In genomic region chr4:35354046-35354445, GRCm38 (mm10) we compare ENCODE assay signal across 11 mouse cellular contexts.
A peak's percentile ranks its signal among the peaks of the same experiment; 100 is the strongest.
DNase-seq lines count a peak whose midpoint lies in the region; ATAC-seq lines count a peak whose summit lies in the region.
"Had no signal": no experiment of that assay in that cellular context is flagged by ENCODE, and none has a peak within 500 bp of the region (broad histone marks: within the 10 kb centered on the region; RNA-seq: fewer than 3 reads in every experiment).

No protein-coding gene starts in this region.

- H3K36me3 ChIP-seq in heart, embryonic 10.5 days, result no peaks in the 10 kb centered on the region
- H3K36me3 ChIP-seq in midbrain, embryonic 13.5 days, result no peaks in the 10 kb centered on the region
- H3K36me3 ChIP-seq in midbrain, embryonic 11.5 days (ENCODE audit: control insufficient read depth, insufficient read depth, low read length), result no peaks in the 10 kb centered on the region
- H3K36me3 ChIP-seq in intestine, embryonic 15.5 days, result no peaks in the 10 kb centered on the region
- H3K36me3 ChIP-seq in stomach, embryonic 15.5 days, result no peaks in the 10 kb centered on the region

- no peaks in the 10 kb centered on the region for H3K9me3 ChIP-seq in heart, embryonic 10.5 days
- no peaks in the 10 kb centered on the region for H3K9me3 ChIP-seq in midbrain, embryonic 13.5 days
- H3K9me3 ChIP-seq in midbrain, embryonic 11.5 days (ENCODE audit: control insufficient read depth, low read length), result no peaks in the 10 kb centered on the region
- no peaks in the 10 kb centered on the region for H3K9me3 ChIP-seq in intestine, embryonic 15.5 days
- H3K9me3 ChIP-seq in stomach, embryonic 15.5 days, result no peaks in the 10 kb centered on the region

- H3K9ac ChIP-seq in midbrain, embryonic 13.5 days (replicated peaks), result no peak overlapping the region
- H3K9ac ChIP-seq in midbrain, embryonic 11.5 days (ENCODE audit: low read length), result no peak overlapping the region
- H3K9ac ChIP-seq in intestine, embryonic 15.5 days, result no peak overlapping the region
- no peak overlapping the region for H3K9ac ChIP-seq in stomach, embryonic 15.5 days
- H3K9ac ChIP-seq: liver, embryonic 14.5 days had no signal

- DNase-seq in heart, adult 11 months, result peak; percentile 85
- DNase-seq in heart, embryonic 10.5 days (ENCODE audit: low spot score), result no peak
- no peak for DNase-seq in midbrain, embryonic 11.5 days (ENCODE audit: low spot score, missing footprints)
- no peak for DNase-seq in left cerebral cortex, adult 8-10 months (ENCODE audit: low spot score in 2 of 2)
- no peak for DNase-seq in left cerebral cortex, postnatal 25 days (ENCODE audit: low spot score in 2 of 2)
- DNase-seq: heart, postnatal 36 days had no signal

- 68% methylated on average over 14 of the region's 14 CpGs for WGBS in heart, embryonic 10.5 days
- WGBS in midbrain, embryonic 13.5 days, result 64% methylated on average over 14 of the region's 14 CpGs
- 75% methylated on average over 14 of the region's 14 CpGs for WGBS in midbrain, embryonic 11.5 days
- 34% methylated on average over 14 of the region's 14 CpGs for WGBS in intestine, embryonic 15.5 days
- WGBS in stomach, embryonic 15.5 days, result 43% methylated on average over 14 of the region's 14 CpGs

- 0 out of 2 replicates have a peak, but pooled peaks have one; percentile 50 for ATAC-seq in midbrain, embryonic 13.5 days
- ATAC-seq in midbrain, embryonic 11.5 days (ENCODE audit: low FRiP score), result no peak
- ATAC-seq in intestine, embryonic 15.5 days, result peak; percentile 82
- peak; percentile 35; the same call in 1 of the 2 replicates for ATAC-seq in stomach, embryonic 15.5 days (ENCODE audit: insufficient read depth, low FRiP score, low read depth)
- ATAC-seq: CD4-positive, CD25-positive, alpha-beta regulatory T cell, adult 4 months had no signal

- no peak overlapping the region for H3K4me2 ChIP-seq in midbrain, embryonic 13.5 days (replicated peaks)
- no peak overlapping the region for H3K4me2 ChIP-seq in midbrain, embryonic 11.5 days
- no peak overlapping the region for H3K4me2 ChIP-seq in intestine, embryonic 15.5 days (replicated peaks)
- no peak overlapping the region for H3K4me2 ChIP-seq in stomach, embryonic 15.5 days

- H3K4me3 ChIP-seq in heart, embryonic 10.5 days, result no peak overlapping the region
- H3K4me3 ChIP-seq in midbrain, embryonic 13.5 days (replicated peaks), result no peak overlapping the region
- no peak overlapping the region for H3K4me3 ChIP-seq in midbrain, embryonic 11.5 days (ENCODE audit: low read depth, low read length)
- H3K4me3 ChIP-seq in intestine, embryonic 15.5 days (replicated peaks), result no peak overlapping the region
- H3K4me3 ChIP-seq in stomach, embryonic 15.5 days (replicated peaks), result no peak overlapping the region

- H3K27ac ChIP-seq in heart, embryonic 10.5 days, result no peak overlapping the region
- H3K27ac ChIP-seq in midbrain, embryonic 13.5 days, result no peak overlapping the region
- no peak overlapping the region for H3K27ac ChIP-seq in midbrain, embryonic 11.5 days (ENCODE audit: low read depth, low read length)
- H3K27ac ChIP-seq in intestine, embryonic 15.5 days, result no peak overlapping the region
- no peak overlapping the region for H3K27ac ChIP-seq in stomach, embryonic 15.5 days
- H3K27ac ChIP-seq: liver, embryonic 14.5 days had no signal

- H3K4me1 ChIP-seq in heart, embryonic 10.5 days, result peaks cover 13% of the 10 kb centered on the region; the same call in 1 of the 2 replicates
- H3K4me1 ChIP-seq in midbrain, embryonic 13.5 days (replicated peaks), result no peaks in the 10 kb centered on the region
- H3K4me1 ChIP-seq in midbrain, embryonic 11.5 days (ENCODE audit: control insufficient read depth, insufficient read depth, low read length), result no peaks in the 10 kb centered on the region
- 0 out of 2 replicates have a peak, but pooled peaks cover 2% of the 10 kb centered on the region for H3K4me1 ChIP-seq in intestine, embryonic 15.5 days (replicated peaks)
- H3K4me1 ChIP-seq in stomach, embryonic 15.5 days, result no peaks in the 10 kb centered on the region

- H3K27me3 ChIP-seq in heart, embryonic 10.5 days (ENCODE audit: insufficient read depth, poor library complexity, severe bottlenecking), result no peaks in the 10 kb centered on the region
- no peaks in the 10 kb centered on the region for H3K27me3 ChIP-seq in midbrain, embryonic 13.5 days
- no peaks in the 10 kb centered on the region for H3K27me3 ChIP-seq in midbrain, embryonic 11.5 days (ENCODE audit: control insufficient read depth, insufficient read depth, low read length)
- no peaks in the 10 kb centered on the region for H3K27me3 ChIP-seq in intestine, embryonic 15.5 days (replicated peaks)
- no peaks in the 10 kb centered on the region for H3K27me3 ChIP-seq in stomach, embryonic 15.5 days (replicated peaks)

- intact Hi-C loops in left cerebral cortex, postnatal 25 days (cut with DNase I), result no loop called here
